ENCODE assay signal across 8 mouse cellular contexts in the genomic region with DNA sequence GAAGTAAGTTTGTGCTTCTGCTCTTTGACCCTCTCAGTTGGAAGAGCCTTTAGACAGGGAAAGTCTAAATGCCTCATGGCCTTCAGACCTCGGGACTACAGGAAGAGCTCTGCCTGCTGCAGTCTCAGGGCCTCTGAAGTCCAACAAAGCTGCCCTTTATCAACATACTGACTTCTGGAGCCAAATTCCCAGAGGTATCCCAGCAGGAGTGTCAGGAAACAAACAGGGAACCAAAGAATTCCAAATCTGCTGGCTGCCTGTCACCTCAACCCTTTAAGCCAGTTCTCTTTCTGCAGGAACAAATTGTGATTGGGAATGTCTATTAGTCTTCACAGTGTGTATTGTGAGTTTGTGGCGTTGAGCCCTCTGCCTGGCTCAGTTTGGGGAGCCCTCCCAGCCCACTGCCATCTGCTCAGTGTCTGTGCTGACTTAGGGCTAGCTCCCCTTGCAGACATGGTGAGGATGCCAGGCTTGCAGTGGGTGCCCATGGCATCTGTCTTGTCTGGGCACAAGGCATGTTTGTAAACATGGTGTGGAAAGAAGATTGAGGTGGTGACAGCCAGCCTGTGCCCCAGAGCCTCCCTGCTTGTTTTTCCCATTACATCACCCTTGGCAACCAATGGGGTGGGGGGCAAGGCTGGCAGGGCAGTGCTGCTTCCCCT.
DNase-seq lines count a peak whose midpoint lies in the region; ATAC-seq lines count a peak whose summit lies in the region.

No protein-coding gene starts in this region.

- ATAC-seq in megakaryocyte, adult 5-6 weeks (ENCODE audit: poor library complexity, severe bottlenecking), result no peak

- peak; percentile 10 to 28 for DNase-seq in kidney, postnatal 36 days
- DNase-seq in kidney, postnatal 4 days, result no peak
- peak; percentile 83 to 93 for DNase-seq in cerebellum, postnatal 10 days
- peak; percentile 17 for DNase-seq in heart, postnatal 4 days
- peak; percentile 55 for DNase-seq in lung, postnatal 10 days
- no peak for DNase-seq in Muller cell, postnatal 12 days (ENCODE audit: inconsistent ontology term)
- no peak for DNase-seq in urinary bladder, postnatal 25 days (ENCODE audit: low spot score)

Comparison
In these comparisons a context has a peak if more than half of its experiments do, and no peak if none do; other contexts are left out.
1. DNase-seq: peak in kidney, postnatal 36 days (2 of 2), cerebellum, postnatal 10 days (2 of 2), heart, postnatal 4 days (single experiment) and lung, postnatal 10 days (single experiment); none in kidney, postnatal 4 days (0 of 2), Muller cell, postnatal 12 days (single experiment) and urinary bladder, postnatal 25 days (single experiment).